ENCODE assay signal across 1 mouse cellular context in the genomic region with DNA sequence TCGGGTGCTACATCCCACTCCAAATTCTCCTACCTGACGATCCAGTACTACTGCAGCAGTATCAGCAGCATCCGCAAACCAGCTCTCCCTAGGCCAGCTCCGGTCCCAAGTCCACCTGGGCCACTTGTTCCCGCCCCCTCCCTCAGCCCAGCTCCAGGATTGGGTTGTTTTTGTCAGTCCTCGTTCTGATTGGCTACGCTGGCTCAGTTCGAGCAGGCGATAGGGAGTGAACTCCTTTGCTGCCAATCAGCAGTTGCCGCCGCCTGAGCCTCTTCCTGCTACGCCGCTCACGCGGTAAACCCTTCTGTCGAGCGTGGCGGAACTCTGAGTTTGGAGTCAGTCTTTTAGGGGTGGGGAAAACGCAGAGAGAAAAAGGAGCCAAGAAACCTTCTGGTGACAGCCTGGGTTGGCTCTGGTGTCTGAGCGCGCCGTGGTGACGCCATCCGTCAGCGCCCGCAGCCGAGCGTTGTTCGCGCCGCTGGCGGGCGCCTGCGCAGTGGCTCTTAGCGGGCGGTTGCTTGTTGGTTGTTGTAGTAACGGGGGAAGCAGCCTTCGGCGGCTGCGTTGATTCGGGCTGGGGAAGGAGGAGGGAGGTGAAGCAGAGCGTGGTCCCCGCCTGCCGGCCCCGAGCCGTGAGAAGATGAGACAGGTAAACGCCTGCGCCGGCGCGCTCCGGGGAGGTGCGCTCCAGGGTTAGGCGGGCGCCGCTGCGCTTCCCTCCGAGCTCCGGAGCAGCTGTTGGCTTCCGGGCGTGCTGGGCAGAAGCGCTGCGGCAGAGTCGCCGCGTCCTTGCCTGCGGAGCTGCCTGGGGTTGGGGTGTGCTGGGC.
A peak's percentile ranks its signal among the peaks of the same experiment; 100 is the strongest.
TF ChIP-seq lines count a peak whose summit lies in the region.

Erg28 (minus strand) TSS at position 113 of the 827 bp plus-strand sequence.
Ttll5 (plus strand) TSS at position 222 of the 827 bp plus-strand sequence.

TF ChIP-seq in CH12.LX, 34 proteins besides CTCF, POLR2A, EP300 and RAD21 (continued from another document):
- TF ChIP-seq MYC (IDR thresholded peaks at IDR 0.05; ENCODE audit: low read depth, low read length) (peak; percentile 75; the same call in 1 of the 2 replicates), SIN3A (IDR thresholded peaks at IDR 0.05; ENCODE audit: low read length) (peak; percentile 72), USF1 (IDR thresholded peaks at IDR 0.05; ENCODE audit: low read depth, low read length) (no peak), RCOR1 (conservative IDR thresholded peaks at IDR 0.05; ENCODE audit: low read depth, low read length) (no peak), TBP (conservative IDR thresholded peaks at IDR 0.05; ENCODE audit: low read depth, low read length) (peak; percentile 43), JUN (IDR thresholded peaks at IDR 0.05; ENCODE audit: insufficient read depth, low read depth, low read length) (no peak), SMC3 (IDR thresholded peaks at IDR 0.05; ENCODE audit: low read depth, low read length) (no peak), ZMIZ1 (IDR thresholded peaks at IDR 0.05; ENCODE audit: low read depth, low read length) (peak; percentile 72; the same call in 1 of the 2 replicates), NRF1 (IDR thresholded peaks at IDR 0.05; ENCODE audit: low read depth, low read length) (peak; percentile 96), IRF4 (IDR thresholded peaks at IDR 0.05; ENCODE audit: low read depth, low read length) (0 out of 2 replicates have a peak, but pooled peaks have one; percentile 42), NELFE (IDR thresholded peaks at IDR 0.05; ENCODE audit: low read depth, low read length) (peak; percentile 70; the same call in 1 of the 2 replicates), HCFC1 (IDR thresholded peaks at IDR 0.05; ENCODE audit: low read depth, low read length) (peak; percentile 85), CHD1 (IDR thresholded peaks at IDR 0.05; ENCODE audit: low read depth, low read length) (no peak), ZKSCAN1 (IDR thresholded peaks at IDR 0.05; ENCODE audit: borderline replicate concordance, low read depth, low read length) (no peak), CHD2 (IDR thresholded peaks at IDR 0.05; ENCODE audit: low read length) (peak; percentile 84), PAX5 (IDR thresholded peaks at IDR 0.05; ENCODE audit: low read length) (no peak), GABPA (IDR thresholded peaks at IDR 0.05; ENCODE audit: insufficient replicate concordance, low read depth, low read length) (no peak), KAT2A (IDR thresholded peaks at IDR 0.05; ENCODE audit: insufficient replicate concordance, low read length) (0 out of 2 replicates have a peak, but pooled peaks have one; percentile 63), USF2 (conservative IDR thresholded peaks at IDR 0.05; ENCODE audit: low read depth, low read length) (no peak), ETS1 (conservative IDR thresholded peaks at IDR 0.05; ENCODE audit: low read depth, low read length) (no peak), BHLHE40 (IDR thresholded peaks at IDR 0.05; ENCODE audit: low read depth, low read length) (no peak), ZC3H11A (IDR thresholded peaks at IDR 0.05; ENCODE audit: low read depth, low read length) (no peak), POLR2AphosphoS2 (IDR thresholded peaks at IDR 0.05; ENCODE audit: low read depth, low read length) (0 out of 2 replicates have a peak, but pooled peaks have one; percentile 38), ELF1 (IDR thresholded peaks at IDR 0.05; ENCODE audit: low read depth, low read length) (peak; percentile 85), JUND (conservative IDR thresholded peaks at IDR 0.05; ENCODE audit: low read depth, low read length) (no peak), MXI1 (IDR thresholded peaks at IDR 0.05; ENCODE audit: low read depth, low read length) (peak; percentile 74), E2F4 (IDR thresholded peaks at IDR 0.05; ENCODE audit: insufficient replicate concordance, low read depth, low read length) (0 out of 2 replicates have a peak, but pooled peaks have one; percentile 81), TCF12 (IDR thresholded peaks at IDR 0.05; ENCODE audit: low read depth, low read length) (peak; percentile 34; the same call in 1 of the 2 replicates), ZNF384 (IDR thresholded peaks at IDR 0.05; ENCODE audit: low read depth, low read length) (no peak)
